Mouse (Mus musculus): ENCODE results near the gene Ptk6. TPM values are rescaled to one million over a fixed set of nuclear protein-coding genes. Genes with fewer than 3 reads are reported as not detected.
"Not testable (repeated sequence)": the region's sequence is repeated elsewhere in the genome, so short reads cannot be mapped to it uniquely, and the experiment has no call there.

The Ptk6 gene
- polyA plus RNA-seq, 1 experiment from 2014 or later = not detected

DNA sequence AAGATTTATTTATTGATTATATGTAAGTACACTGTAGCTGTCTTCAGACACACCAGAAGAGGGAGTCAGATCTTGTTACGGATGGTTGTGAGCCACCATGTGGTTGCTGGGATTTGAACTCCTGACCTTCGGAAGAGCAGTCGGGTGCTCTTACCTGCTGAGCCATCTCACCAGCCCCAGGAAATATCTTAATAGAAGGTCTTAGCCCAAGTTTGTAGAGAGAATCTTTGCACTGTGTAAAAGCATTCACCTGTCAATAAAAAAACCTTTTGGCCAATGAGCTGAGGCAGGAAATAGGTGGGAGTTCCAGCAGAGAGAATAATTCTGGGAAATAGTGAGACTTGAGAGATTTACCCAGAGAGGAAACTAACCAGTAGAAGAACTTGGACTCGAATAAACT is 11.2 kb downstream of the Ptk6 start:
- H3K36me3 ChIP-seq (ENCODE audit: control insufficient read depth, insufficient read depth, low read length); H3K9me3 ChIP-seq (ENCODE audit: control insufficient read depth, low read depth, low read length); H3K4me2 ChIP-seq (replicated peaks; ENCODE audit: low read depth, low read length); H3K9ac ChIP-seq (replicated peaks; ENCODE audit: low read depth, low read length); H3K27ac ChIP-seq (ENCODE audit: low read length); H3K27me3 ChIP-seq (ENCODE audit: control insufficient read depth, insufficient read depth, low read length); H3K4me3 ChIP-seq (ENCODE audit: low read depth, low read length); H3K4me1 ChIP-seq (ENCODE audit: control insufficient read depth, insufficient read depth, low read length); ATAC-seq (ENCODE audit: insufficient number of reproducible peaks, insufficient read depth, low FRiP score, low read depth): not testable (repeated sequence)
- 53% methylated on average over 4 of the region's 4 CpGs for WGBS

DNA sequence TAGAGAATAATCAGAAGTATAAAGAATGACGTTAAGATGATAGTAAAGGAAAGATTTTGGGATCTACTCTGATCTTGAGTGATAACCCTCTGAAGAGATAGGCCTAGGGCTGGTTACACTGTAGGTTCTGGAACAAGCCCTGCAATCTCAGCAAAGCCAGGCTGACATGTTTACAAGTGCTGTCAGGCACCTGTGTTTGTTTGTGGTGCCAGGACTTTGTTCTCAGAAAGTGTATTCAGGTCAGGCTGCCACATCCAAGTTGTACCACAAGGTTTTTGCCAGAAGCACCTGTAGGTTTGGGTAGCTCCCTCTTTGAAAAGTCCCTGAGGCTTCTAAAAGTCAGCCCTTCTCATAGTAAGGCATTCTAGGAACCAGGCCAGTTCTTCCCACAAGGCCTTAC is 13.3 kb downstream of the Ptk6 start:
- 79% methylated on average over 1 of the region's 1 CpGs for WGBS
- Histone ChIP-seq H3K4me3 (ENCODE audit: low read depth, low read length) (no peak overlapping the region), H3K27me3 (ENCODE audit: control insufficient read depth, insufficient read depth, low read length) (no peaks in the 10 kb centered on the region), H3K4me1 (ENCODE audit: control insufficient read depth, insufficient read depth, low read length) (no peaks in the 10 kb centered on the region), H3K9me3 (ENCODE audit: control insufficient read depth, low read depth, low read length) (no peaks in the 10 kb centered on the region), H3K4me2 (replicated peaks; ENCODE audit: low read depth, low read length) (no peak overlapping the region), H3K36me3 (ENCODE audit: control insufficient read depth, insufficient read depth, low read length) (no peaks in the 10 kb centered on the region; the same call in 1 of the 2 replicates), H3K9ac (replicated peaks; ENCODE audit: low read depth, low read length) (no peak overlapping the region), H3K27ac (ENCODE audit: low read length) (no peak overlapping the region)
- no peak for ATAC-seq (ENCODE audit: insufficient number of reproducible peaks, insufficient read depth, low FRiP score, low read depth)

- Histone ChIP-seq H3K9ac (replicated peaks; ENCODE audit: low read depth, low read length) (no peak overlapping the region), H3K27me3 (ENCODE audit: control insufficient read depth, insufficient read depth, low read length) (no peaks in the 10 kb centered on the region), H3K4me1 (ENCODE audit: control insufficient read depth, insufficient read depth, low read length) (no peaks in the 10 kb centered on the region), H3K4me2 (replicated peaks; ENCODE audit: low read depth, low read length) (peak overlapping the region; percentile 63), H3K27ac (ENCODE audit: low read length) (peak overlapping the region; percentile 56; the same call in 1 of the 2 replicates), H3K36me3 (ENCODE audit: control insufficient read depth, insufficient read depth, low read length) (no peaks in the 10 kb centered on the region; the same call in 1 of the 2 replicates), H3K9me3 (ENCODE audit: control insufficient read depth, low read depth, low read length) (no peaks in the 10 kb centered on the region), H3K4me3 (ENCODE audit: low read depth, low read length) (no peak overlapping the region)
- ATAC-seq (ENCODE audit: insufficient number of reproducible peaks, insufficient read depth, low FRiP score, low read depth) = no peak
- 63% methylated on average over 2 of the region's 2 CpGs for WGBS
These were observed 13.9 kb downstream of the Ptk6 start for GRCm38 (mm10) chr2:181188681-181189080.

DNA sequence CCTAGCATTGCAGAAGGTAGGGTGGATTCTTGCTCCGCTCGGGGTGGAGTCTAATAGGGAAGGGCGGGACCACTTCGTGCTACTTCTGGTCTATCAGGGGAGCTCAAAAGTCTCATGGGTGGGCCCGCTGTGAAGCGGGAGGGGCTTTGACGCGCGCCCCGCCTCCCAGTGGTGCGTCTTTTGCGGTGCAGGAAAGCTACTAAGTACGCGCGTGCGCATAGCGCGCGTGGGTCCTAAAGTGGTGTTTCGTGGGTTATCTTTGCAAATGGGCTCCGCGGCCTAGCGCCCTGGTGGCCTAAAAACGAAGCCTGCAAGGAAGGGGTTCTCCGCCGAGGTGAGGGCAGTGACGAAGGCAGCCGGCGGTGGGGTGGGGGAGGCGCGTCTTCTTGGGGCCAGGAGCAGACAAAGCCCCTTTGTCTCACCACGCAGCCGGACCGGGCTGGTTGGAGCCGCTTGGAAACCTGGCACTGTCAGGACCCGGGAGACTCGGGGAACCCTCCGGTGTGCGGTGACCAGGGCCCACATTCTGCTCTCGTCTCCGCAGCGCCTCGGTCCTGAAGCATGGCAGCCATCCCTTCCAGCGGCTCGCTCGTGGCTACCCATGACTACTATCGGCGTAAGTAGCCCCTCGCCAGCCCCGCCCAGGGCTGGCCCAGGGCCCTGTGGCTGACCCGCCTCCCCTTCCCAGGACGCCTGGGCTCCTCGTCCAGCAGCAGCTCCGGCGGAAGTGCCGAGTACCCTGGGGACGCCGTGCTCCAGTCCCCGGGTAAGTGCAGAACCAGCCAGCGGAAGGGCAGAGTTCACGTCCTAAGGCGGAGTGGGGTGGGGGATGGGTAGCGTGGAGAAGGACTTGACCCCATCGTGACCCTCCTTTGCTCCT is 15.2 kb downstream of the Ptk6 start, which contains the start of gene Ppdpf:
Gene Ppdpf, plus strand, starts transcription at position 127 of the 880 bp plus-strand sequence.
- Histone ChIP-seq H3K27ac (ENCODE audit: low read length) (peak within 1 kb of the TSS; percentile 93), H3K9ac (replicated peaks; ENCODE audit: low read depth, low read length) (peak within 1 kb of the TSS; percentile 86), H3K4me2 (replicated peaks; ENCODE audit: low read depth, low read length) (peak within 1 kb of the TSS; percentile 63), H3K4me3 (ENCODE audit: low read depth, low read length) (peak within 1 kb of the TSS; percentile 67), H3K27me3 (ENCODE audit: control insufficient read depth, insufficient read depth, low read length) (no peaks in the 10 kb centered on the region), H3K4me1 (ENCODE audit: control insufficient read depth, insufficient read depth, low read length) (no peaks in the 10 kb centered on the region), H3K36me3 (ENCODE audit: control insufficient read depth, insufficient read depth, low read length) (no peaks in the 10 kb centered on the region; the same call in 1 of the 2 replicates), H3K9me3 (ENCODE audit: control insufficient read depth, low read depth, low read length) (no peaks in the 10 kb centered on the region)
- WGBS = under 1% methylated on average over 64 of the region's 64 CpGs
- peak; percentile 97 for ATAC-seq (ENCODE audit: insufficient number of reproducible peaks, insufficient read depth, low FRiP score, low read depth)

DNA sequence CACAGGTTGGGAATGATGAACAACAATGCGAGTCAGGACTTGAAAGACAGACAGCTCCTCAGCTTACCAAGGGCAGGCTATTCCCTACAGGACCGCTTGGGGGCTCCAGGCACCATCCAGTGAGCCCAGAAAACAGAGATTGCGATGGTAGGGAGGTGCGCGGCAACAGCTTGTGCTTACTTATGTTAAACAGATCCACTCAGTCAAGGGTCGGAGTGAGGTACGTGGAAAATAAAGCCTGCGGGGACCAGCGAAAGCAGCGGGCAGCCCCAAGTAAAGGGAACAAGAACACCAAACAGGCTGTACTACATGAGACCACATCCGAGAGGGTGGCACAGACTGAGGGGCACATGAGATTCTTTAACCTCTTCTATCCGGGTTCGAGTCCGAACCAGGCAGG is 16.0 kb downstream of the Ptk6 start:
- under 1% methylated on average over 14 of the region's 14 CpGs for WGBS
- peak overlapping the region; percentile 77; the same call in 1 of the 2 replicates for H3K27ac ChIP-seq (ENCODE audit: low read length)
- peak; percentile 69 for ATAC-seq (ENCODE audit: insufficient number of reproducible peaks, insufficient read depth, low FRiP score, low read depth)

GRCm38 (mm10) chr2:181180898-181181297 is 21.7 kb downstream of the Ptk6 start:
- Histone ChIP-seq H3K4me3 (ENCODE audit: low read depth, low read length) (no peak overlapping the region), H3K27ac (ENCODE audit: low read length) (no peak overlapping the region), H3K9ac (replicated peaks; ENCODE audit: low read depth, low read length) (no peak overlapping the region), H3K9me3 (ENCODE audit: control insufficient read depth, low read depth, low read length) (no peaks in the 10 kb centered on the region), H3K4me1 (ENCODE audit: control insufficient read depth, insufficient read depth, low read length) (no peaks in the 10 kb centered on the region), H3K36me3 (ENCODE audit: control insufficient read depth, insufficient read depth, low read length) (no peaks in the 10 kb centered on the region), H3K4me2 (replicated peaks; ENCODE audit: low read depth, low read length) (no peak overlapping the region), H3K27me3 (ENCODE audit: control insufficient read depth, insufficient read depth, low read length) (no peaks in the 10 kb centered on the region)
- ATAC-seq (ENCODE audit: insufficient number of reproducible peaks, insufficient read depth, low FRiP score, low read depth) = no peak
- WGBS = 70% methylated on average over 6 of the region's 6 CpGs

More for the DNA sequence above, 16.0 kb downstream of the Ptk6 start:
- Histone ChIP-seq H3K27me3 (ENCODE audit: control insufficient read depth, insufficient read depth, low read length) (no peaks in the 10 kb centered on the region), H3K9ac (replicated peaks; ENCODE audit: low read depth, low read length) (no peak overlapping the region), H3K9me3 (ENCODE audit: control insufficient read depth, low read depth, low read length) (no peaks in the 10 kb centered on the region), H3K4me2 (replicated peaks; ENCODE audit: low read depth, low read length) (peak overlapping the region; percentile 63), H3K36me3 (ENCODE audit: control insufficient read depth, insufficient read depth, low read length) (no peaks in the 10 kb centered on the region; the same call in 1 of the 2 replicates), H3K4me3 (ENCODE audit: low read depth, low read length) (peak overlapping the region; percentile 67), H3K4me1 (ENCODE audit: control insufficient read depth, insufficient read depth, low read length) (no peaks in the 10 kb centered on the region)

DNA sequence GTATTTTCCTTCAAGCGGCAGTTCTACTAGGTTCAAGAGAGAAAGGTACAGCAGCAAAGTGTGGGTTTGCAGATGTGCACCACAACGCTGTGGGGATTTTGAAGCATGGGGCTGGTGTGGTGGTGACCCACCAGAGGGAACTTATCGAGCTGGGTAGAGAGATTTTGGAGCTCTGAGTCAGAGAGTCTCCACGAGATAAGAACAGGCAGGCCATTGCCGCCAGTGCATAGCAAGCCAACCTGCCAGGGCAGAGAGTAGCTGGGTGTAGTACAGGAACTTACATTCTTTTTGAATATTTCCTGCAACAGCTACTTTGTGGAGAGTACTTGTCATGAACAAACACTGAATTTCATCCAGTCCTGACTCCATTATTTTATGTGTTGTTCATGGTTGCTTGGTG is 24.1 kb downstream of the Ptk6 start:
- Histone ChIP-seq H3K4me1 (ENCODE audit: control insufficient read depth, insufficient read depth, low read length) (no peaks in the 10 kb centered on the region), H3K4me2 (replicated peaks; ENCODE audit: low read depth, low read length) (no peak overlapping the region), H3K27me3 (ENCODE audit: control insufficient read depth, insufficient read depth, low read length) (no peaks in the 10 kb centered on the region), H3K9ac (replicated peaks; ENCODE audit: low read depth, low read length) (no peak overlapping the region), H3K27ac (ENCODE audit: low read length) (no peak overlapping the region), H3K9me3 (ENCODE audit: control insufficient read depth, low read depth, low read length) (no peaks in the 10 kb centered on the region), H3K36me3 (ENCODE audit: control insufficient read depth, insufficient read depth, low read length) (no peaks in the 10 kb centered on the region), H3K4me3 (ENCODE audit: low read depth, low read length) (no peak overlapping the region)
- 76% methylated on average over 5 of the region's 5 CpGs for WGBS
- no peak for ATAC-seq (ENCODE audit: insufficient number of reproducible peaks, insufficient read depth, low FRiP score, low read depth)

DNA sequence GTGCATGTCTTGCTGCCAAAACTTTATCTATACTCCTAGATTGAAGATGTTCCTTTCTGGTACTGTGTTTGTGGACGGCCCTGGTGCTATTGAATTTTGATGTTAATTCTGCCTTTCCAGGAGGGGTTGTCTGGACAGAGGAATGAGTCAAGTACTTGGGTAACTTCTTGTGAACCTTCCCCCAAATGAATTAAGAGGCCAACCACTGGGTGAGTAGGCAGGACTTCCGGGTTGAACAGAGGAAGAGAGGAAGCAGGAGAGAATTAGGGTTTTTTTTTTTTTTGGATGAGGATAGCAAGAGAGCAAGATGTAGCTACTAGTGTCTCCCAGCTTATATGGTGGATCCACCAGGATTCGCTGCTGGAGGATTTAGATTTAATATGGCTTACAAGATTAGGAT is 24.6 kb downstream of the Ptk6 start:
- Histone ChIP-seq H3K4me2 (replicated peaks; ENCODE audit: low read depth, low read length) (no peak overlapping the region), H3K36me3 (ENCODE audit: control insufficient read depth, insufficient read depth, low read length) (no peaks in the 10 kb centered on the region), H3K9me3 (ENCODE audit: control insufficient read depth, low read depth, low read length) (no peaks in the 10 kb centered on the region), H3K27me3 (ENCODE audit: control insufficient read depth, insufficient read depth, low read length) (no peaks in the 10 kb centered on the region), H3K4me3 (ENCODE audit: low read depth, low read length) (no peak overlapping the region), H3K4me1 (ENCODE audit: control insufficient read depth, insufficient read depth, low read length) (no peaks in the 10 kb centered on the region), H3K27ac (ENCODE audit: low read length) (no peak overlapping the region), H3K9ac (replicated peaks; ENCODE audit: low read depth, low read length) (no peak overlapping the region)
- ATAC-seq (ENCODE audit: insufficient number of reproducible peaks, insufficient read depth, low FRiP score, low read depth) = no peak
- 75% methylated on average over 3 of the region's 3 CpGs for WGBS

Data from stomach, embryonic 14.5 days (tissue).